Mouse (Mus musculus) stomach, embryonic 14.5 days (tissue): ENCODE data around the gene Plcb1. TPM values are rescaled to one million over a fixed set of nuclear protein-coding genes. Genes with fewer than 3 reads are reported as not detected.

Source experiments
- ATAC-seq: fragments of 200-750 bp; cut with Nextera tagmentation; 2 replicates; pipeline ENCODE4 v1.8.0; 2017; ENCODE audit warnings: low read depth, moderate TSS enrichment; ENCODE audit not compliant: insufficient number of reproducible peaks, insufficient read depth, low FRiP score
- H3K27ac ChIP-seq: fragments of 300-500 bp; sonication (generic); 2 replicates; pipeline ENCODE4 v1.5.1; 2014; ENCODE audit warnings: mild to moderate bottlenecking, low read length, moderate library complexity, mixed read lengths
- H3K27me3 ChIP-seq: fragments of 300-500 bp; sonication (generic); 2 replicates; pipeline ENCODE4 v1.6.1; 2014; ENCODE audit warnings: low read length, control low read depth, mixed read lengths; ENCODE audit not compliant: control insufficient read depth, insufficient read depth
- H3K36me3 ChIP-seq: fragments of 300-500 bp; sonication (generic); 2 replicates; pipeline ENCODE4 v1.6.1; 2014; ENCODE audit warnings: mild to moderate bottlenecking, control low read depth, low read length, moderate library complexity, mixed read lengths; ENCODE audit not compliant: control insufficient read depth, insufficient read depth
- H3K4me1 ChIP-seq: fragments of 300-500 bp; sonication (generic); 2 replicates; pipeline ENCODE4 v1.6.1; 2014; ENCODE audit warnings: low read length, control low read depth, mixed read lengths; ENCODE audit not compliant: control insufficient read depth, insufficient read depth
- H3K4me2 ChIP-seq: fragments of 300-500 bp; sonication (generic); replicated peaks from 2 replicates; pipeline ENCODE4 v1.6.1; 2014; ENCODE audit warnings: low read depth, low read length, control low read depth
- H3K4me3 ChIP-seq: fragments of 300-500 bp; sonication (generic); 2 replicates; pipeline ENCODE4 v1.5.1; 2014; ENCODE audit warnings: low read depth, low read length, control low read depth
- H3K9ac ChIP-seq: fragments of 300-500 bp; sonication (generic); replicated peaks from 2 replicates; pipeline ENCODE4 v1.6.1; 2014; ENCODE audit warnings: low read depth, mild to moderate bottlenecking, control low read depth, low read length, moderate library complexity, mixed read lengths
- H3K9me3 ChIP-seq: fragments of 300-500 bp; sonication (generic); 2 replicates; pipeline ENCODE4 v1.6.1; 2016; ENCODE audit warnings: low read depth, low read length, control low read depth; ENCODE audit not compliant: control insufficient read depth
- WGBS: fragments of 180-500 bp; shearing (Covaris S2); extraction: QIAGEN DNeasy Blood & Tissue Kit; methylation state at CpG from one replicate; pipeline ENCODE4 v1.1.7; 2014; 5-methylcytosine and 5-hydroxymethylcytosine counted together
- polyA plus RNA-seq: library from polyadenylated mRNA; unstranded; fragments of >200 nt; fragmentation: Nextera tagmentation; extraction: Ambion mirVana; gene quantifications from 2 replicates; pipeline ENCODE4 v1.2.1, GENCODE M21; 2014

Plcb1 gene
- polyA plus RNA-seq, 1 experiment from 2014 or later = 25.3 TPM

DNA sequence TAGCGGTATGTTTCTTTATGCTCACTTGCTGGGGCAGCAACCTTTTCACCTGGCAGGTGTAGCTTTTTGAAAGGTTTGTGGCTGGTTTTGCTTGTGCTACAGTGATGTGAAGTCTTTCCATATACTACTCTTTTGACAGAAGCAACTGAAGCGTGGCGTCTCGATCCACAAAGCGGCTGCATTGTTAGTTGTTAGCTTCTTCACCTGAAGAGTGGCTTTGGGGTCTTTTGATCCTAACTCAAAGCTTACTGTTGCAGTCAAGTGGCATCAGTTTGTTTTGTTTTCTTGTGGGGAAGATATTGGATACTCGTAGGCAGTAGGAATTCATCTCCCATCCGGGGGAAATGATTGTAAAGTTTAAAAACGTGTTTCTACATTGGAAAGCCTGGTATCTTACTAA is 160.5 kb downstream of the Plcb1 start:
- Histone ChIP-seq H3K9ac (no peak overlapping the region), H3K36me3 (no peaks in the 10 kb centered on the region), H3K4me3 (no peak overlapping the region), H3K4me1 (no peaks in the 10 kb centered on the region), H3K27ac (no peak overlapping the region), H3K9me3 (no peaks in the 10 kb centered on the region), H3K4me2 (no peak overlapping the region), H3K27me3 (no peaks in the 10 kb centered on the region)
- ATAC-seq = no peak
- 84% methylated on average over 8 of the region's 8 CpGs for WGBS

DNA sequence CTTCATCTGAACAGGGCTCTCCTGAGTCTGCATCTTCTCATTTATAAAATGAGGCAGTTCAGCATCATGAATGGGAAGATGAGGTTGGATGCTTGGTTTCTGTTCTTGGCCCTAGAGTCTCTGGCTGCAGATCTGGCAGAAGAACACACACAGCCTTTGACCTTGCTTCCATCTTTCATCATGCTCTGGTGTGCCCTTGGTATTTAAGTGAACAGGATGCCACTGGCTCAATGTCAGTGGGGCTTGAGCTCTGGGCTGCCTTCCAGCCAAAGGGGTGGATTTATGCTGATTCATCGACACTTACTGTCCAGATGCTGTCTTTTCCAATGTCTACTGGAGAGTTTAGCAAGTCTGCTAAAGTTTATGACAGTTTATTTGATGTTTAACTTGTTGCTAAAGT is 161.0 kb downstream of the Plcb1 start:
- no peaks in the 10 kb centered on the region for H3K36me3 ChIP-seq
- no peak overlapping the region for H3K9ac ChIP-seq
- no peak for ATAC-seq
- H3K4me1 ChIP-seq = no peaks in the 10 kb centered on the region
- H3K27ac ChIP-seq = no peak overlapping the region
- no peak overlapping the region for H3K4me2 ChIP-seq
- no peak overlapping the region for H3K4me3 ChIP-seq
- no peaks in the 10 kb centered on the region for H3K9me3 ChIP-seq
- WGBS = 68% methylated on average over 1 of the region's 1 CpGs
- H3K27me3 ChIP-seq = no peaks in the 10 kb centered on the region

DNA sequence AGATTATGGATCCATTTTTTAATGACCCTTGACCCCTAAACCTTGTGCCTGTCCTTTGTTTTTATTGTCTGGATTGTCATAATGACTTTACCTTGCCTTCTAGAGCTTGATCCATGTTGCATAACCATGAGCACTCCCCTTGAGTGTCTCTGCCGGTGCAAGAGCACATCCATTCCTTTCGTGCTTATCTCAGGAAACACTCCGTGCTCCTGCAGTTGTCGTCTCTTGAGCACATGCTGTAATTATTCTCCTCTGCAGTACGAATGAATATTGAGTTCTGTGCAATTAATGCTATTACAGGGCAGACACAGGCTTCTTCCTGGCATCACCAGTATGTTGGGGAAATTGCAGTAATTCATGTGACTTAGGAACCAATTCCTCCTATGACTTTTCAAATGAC is 166.2 kb downstream of the Plcb1 start:
- no peak overlapping the region for H3K4me3 ChIP-seq
- H3K36me3 ChIP-seq = no peaks in the 10 kb centered on the region
- no peak overlapping the region for H3K9ac ChIP-seq
- H3K9me3 ChIP-seq = no peaks in the 10 kb centered on the region
- no peak overlapping the region for H3K27ac ChIP-seq
- no peak overlapping the region for H3K4me2 ChIP-seq
- ATAC-seq = no peak
- H3K4me1 ChIP-seq = no peaks in the 10 kb centered on the region
- no peaks in the 10 kb centered on the region for H3K27me3 ChIP-seq
- WGBS = 73% methylated on average over 5 of the region's 5 CpGs

DNA sequence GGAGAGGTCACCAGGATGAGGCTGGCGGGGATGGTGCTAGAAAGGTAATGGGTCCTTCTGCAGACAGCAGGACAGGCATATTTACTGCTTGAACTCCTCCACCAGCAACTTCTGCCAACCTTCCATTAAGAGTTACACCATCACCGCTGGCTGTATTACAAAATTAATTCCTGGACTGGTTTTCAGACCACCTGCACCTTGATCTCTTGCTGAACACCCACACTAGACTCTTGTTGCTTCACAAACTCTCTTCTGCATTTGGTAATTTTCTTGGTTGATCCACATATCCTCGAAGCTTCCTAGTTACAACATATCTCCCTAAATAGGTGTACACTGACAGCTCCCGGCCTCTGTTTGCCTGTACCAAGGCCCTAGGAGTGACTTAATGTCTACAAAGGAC is 170.6 kb downstream of the Plcb1 start:
- no peak overlapping the region for H3K4me3 ChIP-seq
- no peak overlapping the region for H3K27ac ChIP-seq
- H3K4me1 ChIP-seq = no peaks in the 10 kb centered on the region
- no peaks in the 10 kb centered on the region for H3K27me3 ChIP-seq
- no peaks in the 10 kb centered on the region for H3K9me3 ChIP-seq
- no peak overlapping the region for H3K9ac ChIP-seq
- no peak for ATAC-seq
- no peak overlapping the region for H3K4me2 ChIP-seq
- no peaks in the 10 kb centered on the region for H3K36me3 ChIP-seq
- WGBS = 83% methylated on average over 4 of the region's 4 CpGs

DNA sequence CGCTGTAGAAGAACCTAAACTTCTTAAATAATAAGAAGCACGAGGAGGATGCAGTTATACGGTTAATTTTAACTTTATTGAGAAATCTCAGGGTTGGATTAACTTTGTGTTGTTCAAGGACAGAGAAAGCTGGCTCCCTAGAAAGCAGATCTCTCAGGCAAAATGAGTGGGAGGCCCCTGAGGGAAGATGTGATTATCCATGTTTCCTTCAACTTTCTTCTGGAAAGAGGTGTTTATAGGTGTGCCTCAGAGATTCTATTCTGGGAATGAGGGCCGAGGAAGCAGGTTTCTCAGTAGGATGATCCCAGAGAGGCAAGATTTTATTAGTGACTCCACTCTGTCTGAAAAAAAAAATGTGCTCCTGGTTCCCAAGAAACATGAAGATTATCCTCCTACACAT is 180.3 kb downstream of the Plcb1 start:
- no peak overlapping the region for H3K4me3 ChIP-seq
- no peak for ATAC-seq
- H3K36me3 ChIP-seq = no peaks in the 10 kb centered on the region
- H3K27ac ChIP-seq = no peak overlapping the region
- H3K9me3 ChIP-seq = no peaks in the 10 kb centered on the region
- no peak overlapping the region for H3K4me2 ChIP-seq
- no peak overlapping the region for H3K9ac ChIP-seq
- 0 out of 2 replicates have a peak, but pooled peaks cover 3% of the 10 kb centered on the region for H3K4me1 ChIP-seq
- WGBS = 87% methylated on average over 4 of the region's 4 CpGs
- no peaks in the 10 kb centered on the region for H3K27me3 ChIP-seq

DNA sequence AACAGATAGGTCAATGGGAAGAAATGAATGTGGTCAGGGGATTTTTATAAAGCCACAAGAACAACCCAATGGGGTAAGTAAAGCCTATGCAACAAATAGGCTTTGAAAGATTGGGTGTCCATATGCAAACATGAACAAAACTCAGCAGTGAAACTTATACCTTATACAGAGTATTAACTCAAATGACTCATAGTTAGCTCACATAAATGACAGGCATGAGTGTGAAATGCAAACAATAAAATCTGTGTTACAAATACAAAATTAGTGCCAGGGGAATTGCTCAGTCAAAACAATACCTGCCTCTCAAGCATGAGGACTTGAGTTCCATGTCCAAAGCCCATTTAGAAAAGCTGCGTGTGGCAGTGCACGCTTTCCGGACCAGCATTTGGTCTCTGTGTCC is 182.5 kb downstream of the Plcb1 start:
- no peaks in the 10 kb centered on the region for H3K36me3 ChIP-seq
- no peak overlapping the region for H3K9ac ChIP-seq
- no peak overlapping the region for H3K27ac ChIP-seq
- H3K4me1 ChIP-seq = 0 out of 2 replicates have a peak, but pooled peaks cover 3% of the 10 kb centered on the region
- H3K9me3 ChIP-seq = no peaks in the 10 kb centered on the region
- H3K27me3 ChIP-seq = no peaks in the 10 kb centered on the region
- no peak overlapping the region for H3K4me3 ChIP-seq
- 93% methylated on average over 3 of the region's 3 CpGs for WGBS
- no peak overlapping the region for H3K4me2 ChIP-seq
- no peak for ATAC-seq

DNA sequence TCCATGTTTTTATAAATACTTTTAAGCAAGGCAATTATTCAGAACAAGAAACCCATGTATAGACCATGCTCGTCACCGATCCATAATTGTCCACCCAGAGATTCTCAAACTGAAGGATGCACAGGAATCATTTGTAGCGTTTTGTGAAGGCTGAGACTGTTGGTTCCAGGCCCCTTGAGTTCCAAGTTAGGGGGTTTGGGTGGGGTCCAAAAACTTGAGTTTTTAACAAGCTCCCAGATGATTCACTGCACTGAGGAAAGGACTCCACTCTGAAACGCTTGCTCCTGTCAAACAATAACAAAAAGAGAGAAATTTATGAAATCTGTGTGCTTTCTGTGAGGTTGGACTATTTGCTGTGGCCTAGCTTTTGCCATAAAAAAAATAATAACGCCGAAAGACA is 186.5 kb downstream of the Plcb1 start:
- WGBS = 65% methylated on average over 6 of the region's 6 CpGs

DNA sequence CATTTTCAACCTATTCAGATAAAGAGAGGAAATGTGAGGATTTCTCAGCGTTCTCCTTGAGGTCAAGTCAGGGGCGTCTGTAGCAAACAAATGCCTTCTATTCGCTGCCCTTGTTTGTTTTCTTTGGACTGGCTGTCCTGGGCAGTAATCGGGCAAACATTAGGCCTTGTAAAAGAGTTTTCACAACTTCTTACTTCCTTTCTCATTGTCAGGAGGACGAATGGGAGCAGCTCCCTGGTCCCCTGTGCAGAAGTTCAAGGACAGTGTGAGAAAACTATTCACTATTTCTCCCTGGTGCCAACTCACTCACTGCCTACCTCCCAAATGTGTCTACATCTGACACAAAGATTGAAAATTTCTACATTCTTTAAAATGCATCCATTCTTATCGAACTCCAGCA is 188.8 kb downstream of the Plcb1 start:
- WGBS = 37% methylated on average over 6 of the region's 6 CpGs
- Histone ChIP-seq H3K27ac (no peak overlapping the region), H3K9me3 (no peaks in the 10 kb centered on the region), H3K4me2 (no peak overlapping the region), H3K9ac (no peak overlapping the region), H3K4me3 (no peak overlapping the region), H3K4me1 (0 out of 2 replicates have a peak, but pooled peaks cover 8% of the 10 kb centered on the region), H3K27me3 (no peaks in the 10 kb centered on the region), H3K36me3 (no peaks in the 10 kb centered on the region)
- no peak for ATAC-seq

More for the DNA sequence above, 186.5 kb downstream of the Plcb1 start:
- H3K4me2 ChIP-seq = no peak overlapping the region
- H3K27ac ChIP-seq = no peak overlapping the region
- no peak for ATAC-seq
- H3K4me1 ChIP-seq = 0 out of 2 replicates have a peak, but pooled peaks cover 8% of the 10 kb centered on the region
- no peak overlapping the region for H3K9ac ChIP-seq
- H3K9me3 ChIP-seq = no peaks in the 10 kb centered on the region
- H3K27me3 ChIP-seq = no peaks in the 10 kb centered on the region
- no peaks in the 10 kb centered on the region for H3K36me3 ChIP-seq
- no peak overlapping the region for H3K4me3 ChIP-seq

DNA sequence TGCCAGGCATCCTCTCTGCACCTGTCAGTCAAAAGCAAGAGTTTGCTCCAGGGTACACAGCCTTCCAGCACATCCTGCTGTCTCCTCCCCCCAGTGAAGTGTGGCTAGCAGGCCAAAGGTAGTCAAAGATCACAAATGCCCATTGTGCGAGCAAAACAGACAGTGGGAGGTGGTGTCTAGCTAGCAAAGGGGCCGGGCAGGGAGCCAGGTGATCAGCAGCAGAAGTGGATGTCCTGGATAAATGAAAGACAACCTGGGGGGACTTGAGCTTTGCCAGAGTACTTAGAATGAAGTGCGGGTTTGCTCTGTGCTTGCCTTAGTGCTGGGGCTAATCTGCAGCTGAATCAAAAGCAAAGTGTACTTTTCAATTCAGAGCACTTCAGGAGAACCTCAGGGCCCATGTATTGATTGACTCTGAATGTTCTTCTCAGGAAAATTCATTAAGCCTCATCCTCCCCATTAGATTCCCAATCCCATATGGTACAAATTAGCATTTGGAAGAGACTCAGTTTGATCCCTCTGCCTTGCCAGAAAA is 191.0 kb downstream of the Plcb1 start:
- Histone ChIP-seq H3K4me2 (no peak overlapping the region), H3K4me3 (no peak overlapping the region), H3K9ac (no peak overlapping the region), H3K36me3 (no peaks in the 10 kb centered on the region), H3K27me3 (no peaks in the 10 kb centered on the region), H3K27ac (no peak overlapping the region), H3K9me3 (no peaks in the 10 kb centered on the region), H3K4me1 (0 out of 2 replicates have a peak, but pooled peaks cover 4% of the 10 kb centered on the region)
- 59% methylated on average over 3 of the region's 3 CpGs for WGBS
- no peak for ATAC-seq
